ENCODE assay signal across 8 mouse cellular contexts in the genomic region with DNA sequence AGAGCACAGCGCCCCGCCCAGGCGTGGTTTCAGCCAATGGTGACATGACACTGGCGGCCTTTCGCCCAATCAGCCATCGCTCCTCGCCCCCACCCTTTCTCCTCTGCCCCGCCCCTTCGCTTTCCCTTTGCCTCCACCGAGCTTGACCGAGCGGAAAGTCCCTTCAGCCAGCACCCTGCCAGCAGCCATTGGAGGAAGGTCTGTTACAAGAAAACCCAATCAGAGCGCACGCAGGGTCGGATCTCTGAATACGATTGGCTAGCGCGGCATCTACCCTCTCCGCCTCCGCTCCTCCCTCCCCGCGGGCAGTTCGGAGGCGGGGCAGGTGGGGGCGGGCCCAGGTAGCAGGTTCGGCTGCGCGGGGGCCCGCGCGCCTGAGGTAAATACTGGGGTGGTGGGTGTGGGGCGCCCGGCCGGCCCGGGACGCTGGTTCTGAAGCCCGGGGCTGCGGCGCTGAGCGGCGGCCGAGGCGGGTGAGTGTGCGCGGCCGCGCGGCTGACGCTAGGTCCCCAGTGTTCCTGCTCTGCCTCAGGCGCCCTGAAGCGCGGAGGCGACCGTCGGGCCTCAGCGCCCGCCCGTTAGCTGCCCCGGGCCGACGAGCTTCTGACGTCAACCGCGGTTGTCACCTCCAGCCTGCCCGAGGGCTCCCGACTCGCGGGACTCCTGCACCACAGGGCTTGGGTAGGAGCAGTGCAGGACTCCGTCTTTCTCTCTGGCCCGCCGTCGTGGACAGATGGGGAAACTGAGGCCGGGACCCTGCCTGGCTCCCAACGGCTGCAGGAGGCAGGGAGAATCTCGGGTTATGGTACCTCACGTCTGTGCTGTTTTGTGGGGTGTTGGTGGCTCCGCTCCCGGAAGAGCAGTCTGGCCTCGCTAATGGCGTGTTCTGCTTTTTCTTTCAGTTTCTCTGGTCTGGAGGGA. TPM values are rescaled to one million over a fixed set of nuclear protein-coding genes. Genes with fewer than 3 reads are reported as not detected.
A peak's percentile ranks its signal among the peaks of the same experiment; 100 is the strongest.
DNase-seq lines count a peak whose midpoint lies in the region; ATAC-seq and TF ChIP-seq lines count a peak whose summit lies in the region.

A gene (plus strand): TSS at position 308 of the 921 bp plus-strand sequence.

- peak within 1 kb of the TSS; percentile 96 for H3K27ac ChIP-seq in gastrocnemius, adult 2 months
- peak within 1 kb of the TSS; percentile 83 for H3K27ac ChIP-seq in hindbrain, postnatal 0 days
- peak within 1 kb of the TSS; percentile 98 for H3K27ac ChIP-seq in left cerebral cortex, adult 2 months

- DNase-seq in ZHBTc4 (ENCODE audit: low read depth, low spot score) = peak; percentile 99
- peak; percentile 99 for DNase-seq in gastrocnemius, adult 2 months
- DNase-seq in hindbrain, postnatal 0 days (ENCODE audit: low spot score) = peak; percentile 99
- peak; percentile 96 to 98 for DNase-seq in left cerebral cortex, adult 2 months (ENCODE audit: extremely low spot score in 1 of 2, low spot score in 2 of 2)
- DNase-seq in right cerebral cortex, adult 2 months (ENCODE audit: low spot score in 2 of 2) = peak; percentile 97 to 99
- DNase-seq in urinary bladder, postnatal 14 days (ENCODE audit: low spot score) = peak; percentile 98

- no peaks in the 10 kb centered on the region for H3K4me1 ChIP-seq in hindbrain, postnatal 0 days (ENCODE audit: insufficient read depth, low read length)

- H3K9me3 ChIP-seq in hindbrain, postnatal 0 days (ENCODE audit: low read length) = no peaks in the 10 kb centered on the region

- H3K27me3 ChIP-seq in hindbrain, postnatal 0 days (ENCODE audit: insufficient read depth, low read length) = no peaks in the 10 kb centered on the region; the same call in 1 of the 2 replicates

- H3K4me2 ChIP-seq in hindbrain, postnatal 0 days (ENCODE audit: low read depth, low read length) = peak within 1 kb of the TSS; percentile 70

- WGBS in hindbrain, postnatal 0 days = 1% methylated on average over 80 of the region's 80 CpGs

- H3K36me3 ChIP-seq in hindbrain, postnatal 0 days (ENCODE audit: insufficient read depth, low read length) = no peaks in the 10 kb centered on the region

- H3K4me3 ChIP-seq in gastrocnemius, adult 2 months = peak within 1 kb of the TSS; percentile 80
- H3K4me3 ChIP-seq in hindbrain, postnatal 0 days (ENCODE audit: low read length) = peak within 1 kb of the TSS; percentile 83
- peak within 1 kb of the TSS; percentile 90 for H3K4me3 ChIP-seq in left cerebral cortex, adult 2 months

- peak; percentile 92 for ATAC-seq in common myeloid progenitor, adult 5-6 weeks (replicated peaks; ENCODE audit: low read depth, poor library complexity, severe bottlenecking)
- peak; percentile 99 for ATAC-seq in hindbrain, postnatal 0 days
- peak; percentile 86 for ATAC-seq in megakaryocyte, adult 5-6 weeks (ENCODE audit: poor library complexity, severe bottlenecking)

- intact Hi-C loops in gastrocnemius, adult 2 months (cut with DNase I) = loop anchor here (2.0 to 10.0 kb wide), 3 partner anchors 50 to 432 kb away; a partner anchor contains a TSS
- intact Hi-C loops in left cerebral cortex, adult 2 months (cut with DNase I) = loop anchor here (1.0 to 2.0 kb wide), 2 partner anchors 70 to 336 kb away; no protein-coding TSS in a partner anchor

- peak within 1 kb of the TSS; percentile 84 for H3K9ac ChIP-seq in hindbrain, postnatal 0 days (replicated peaks; ENCODE audit: low read length)

- no peak for TF ChIP-seq CTCF in gastrocnemius, adult 2 months (IDR thresholded peaks at IDR 0.05)
- 0 out of 2 replicates have a peak, but pooled peaks have one; percentile 18 for TF ChIP-seq CTCF in hindbrain, postnatal 0 days (IDR thresholded peaks at IDR 0.05; ENCODE audit: low read depth)
- no peak; the same call in 1 of the 2 replicates for TF ChIP-seq CTCF in left cerebral cortex, adult 2 months (IDR thresholded peaks at IDR 0.05)

RNA-seq across cellular contexts. Expression of the gene that starts here (rescaled TPM):
- 41.7 and 43.0 TPM in 2 replicates for total RNA-seq in common myeloid progenitor, adult 5-6 weeks (2017)
- 10 to 100 TPM; 18.1 to 22.5 TPM for total RNA-seq in gastrocnemius, adult 2 months (2021)
- total RNA-seq in hindbrain, postnatal 0 days (2014; rRNA removed) = 13.1 and 16.2 TPM in 2 replicates
- polyA plus RNA-seq in hindbrain, postnatal 0 days (2015; fragmentation: Nextera tagmentation; extraction: Ambion mirVana) = 11.0 and 11.9 TPM in 2 replicates
- total RNA-seq in left cerebral cortex, adult 2 months (2021) = 100 to 1,000 TPM; 102 to 110 TPM
- 40.6 and 41.9 TPM in 2 replicates for total RNA-seq in megakaryocyte, adult 5-6 weeks (2015)
- total RNA-seq in megakaryocyte, adult 5-6 weeks (2017) = 50.0 and 61.9 TPM in 2 replicates

Comparison
In these comparisons a context has a peak if more than half of its experiments do, and no peak if none do; other contexts are left out.
1. Peak in every context shown above with its lines: DNase-seq, ATAC-seq, H3K4me3 ChIP-seq and H3K27ac ChIP-seq.